Mouse (Mus musculus) forebrain, embryonic 12.5 days (tissue): ENCODE measurements at regions not wholly inside any gene's neighbourhood (a gene's known extent, or its start where the extent isn't known, plus 50 kb on each side); places are given as distances from the start of the nearest gene placed in this dataset.

Source experiments
- ATAC-seq: fragments of 200-750 bp; cut with Nextera tagmentation; 2 replicates; pipeline ENCODE4 v1.8.0; 2017; ENCODE audit warnings: moderate TSS enrichment; ENCODE audit not compliant: low FRiP score
- H3K27ac ChIP-seq: fragments of 300-500 bp; sonication (generic); 2 replicates; pipeline ENCODE4 v1.5.1; 2016; ENCODE audit warnings: mild to moderate bottlenecking
- H3K27me3 ChIP-seq: fragments of 300-500 bp; sonication (generic); 2 replicates; pipeline ENCODE4 v1.6.1; 2016; ENCODE audit warnings: mild to moderate bottlenecking
- H3K36me3 ChIP-seq: fragments of 300-500 bp; sonication (generic); replicated peaks from 2 replicates; pipeline ENCODE4 v1.6.1; 2016; ENCODE audit warnings: mild to moderate bottlenecking
- H3K4me1 ChIP-seq: fragments of 300-500 bp; sonication (generic); 2 replicates; pipeline ENCODE4 v1.6.1; 2016
- H3K4me2 ChIP-seq: fragments of 300-500 bp; sonication (generic); 2 replicates; pipeline ENCODE4 v1.6.1; 2016; ENCODE audit warnings: mild to moderate bottlenecking, moderate library complexity
- H3K4me3 ChIP-seq: fragments of 300-500 bp; sonication (generic); replicated peaks from 2 replicates; pipeline ENCODE4 v1.5.1; 2016; ENCODE audit warnings: mild to moderate bottlenecking
- H3K9ac ChIP-seq: fragments of 300-500 bp; sonication (generic); 2 replicates; pipeline ENCODE4 v1.6.1; 2016; ENCODE audit warnings: mild to moderate bottlenecking
- H3K9me3 ChIP-seq: fragments of 300-500 bp; sonication (generic); 2 replicates; pipeline ENCODE4 v1.6.1; 2016
- WGBS: fragments of 180-500 bp; shearing (Covaris S2); methylation state at CpG from one replicate; pipeline ENCODE4 v1.1.7; 2016; 5-methylcytosine and 5-hydroxymethylcytosine counted together

DNA sequence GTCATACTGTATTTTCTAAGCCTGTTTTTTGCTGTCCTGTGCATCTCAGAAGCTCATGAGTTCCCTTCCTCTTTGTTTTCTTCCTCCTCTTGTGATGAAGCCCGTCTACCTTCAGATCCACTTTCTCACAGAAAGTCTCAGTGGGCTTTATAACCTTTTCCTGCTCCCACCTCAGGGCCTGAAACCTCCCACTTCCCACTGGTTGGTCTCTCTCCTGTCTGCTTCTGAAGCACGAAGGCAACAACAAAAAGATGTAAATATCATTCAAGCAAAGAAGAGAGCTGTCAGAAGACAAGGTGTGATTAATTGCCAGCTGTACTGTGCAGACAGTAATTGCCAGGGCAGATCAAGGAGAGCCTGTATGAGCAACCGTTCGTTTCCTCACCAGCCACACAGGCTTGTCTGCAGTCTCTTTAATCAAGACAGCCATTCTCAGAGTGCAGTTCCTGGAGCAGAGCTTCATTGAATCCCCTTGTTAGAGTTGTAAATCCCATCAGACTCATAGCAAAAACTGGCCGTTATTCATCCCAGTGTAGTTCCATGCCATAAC, 80.0 kb upstream of the Mark1 start:
- Histone ChIP-seq H3K27ac (peak overlapping the region; percentile 59), H3K4me1 (peaks cover 19% of the 10 kb centered on the region), H3K27me3 (no peaks in the 10 kb centered on the region), H3K4me2 (no peak overlapping the region), H3K4me3 (no peak overlapping the region), H3K36me3 (no peaks in the 10 kb centered on the region), H3K9ac (no peak overlapping the region), H3K9me3 (no peaks in the 10 kb centered on the region)
- ATAC-seq = no peak
- 25% methylated on average over 5 of the region's 5 CpGs for WGBS

- ATAC-seq = no peak
- Histone ChIP-seq H3K4me2 (no peak overlapping the region), H3K36me3 (no peaks in the 10 kb centered on the region), H3K9me3 (no peaks in the 10 kb centered on the region), H3K27ac (no peak overlapping the region), H3K9ac (no peak overlapping the region), H3K4me3 (no peak overlapping the region), H3K4me1 (peaks cover under 1% of the 10 kb centered on the region; the same call in 1 of the 2 replicates), H3K27me3 (no peaks in the 10 kb centered on the region)
- WGBS = 91% methylated on average over 5 of the region's 5 CpGs
Observed at GRCm38 (mm10) chr1:185074001-185074400, 74.6 kb upstream of the Mark1 start.

- WGBS = 82% methylated on average over 6 of the region's 6 CpGs
- no peaks in the 10 kb centered on the region for H3K4me1 ChIP-seq
- H3K27me3 ChIP-seq = no peaks in the 10 kb centered on the region
- ATAC-seq = no peak
- H3K9me3 ChIP-seq = no peaks in the 10 kb centered on the region
- no peak overlapping the region for H3K4me2 ChIP-seq
- H3K36me3 ChIP-seq = no peaks in the 10 kb centered on the region
- H3K27ac ChIP-seq = no peak overlapping the region
- H3K4me3 ChIP-seq = no peak overlapping the region
- no peak overlapping the region for H3K9ac ChIP-seq
Observed at GRCm38 (mm10) chr1:185072766-185073165, 73.4 kb upstream of the Mark1 start.

DNA sequence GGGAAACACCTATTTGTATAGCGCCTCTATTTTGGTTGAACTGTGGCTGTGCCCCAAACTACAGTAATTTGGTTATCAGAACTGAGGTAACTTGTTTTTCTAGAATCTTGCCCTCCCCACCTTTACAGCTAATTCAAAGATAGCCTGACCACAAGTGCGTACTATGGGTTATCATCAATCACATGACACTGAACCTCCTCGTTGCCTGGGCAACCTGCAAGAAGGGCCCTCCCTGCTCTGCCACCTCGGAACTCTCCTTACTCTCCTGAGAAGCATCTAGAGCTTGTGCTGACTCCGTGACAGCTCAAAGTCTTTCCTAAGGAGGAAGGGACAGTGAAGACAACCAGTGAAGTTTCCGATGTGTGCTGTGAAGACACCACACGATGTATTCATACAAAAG, 72.2 kb upstream of the Mark1 start:
- Histone ChIP-seq H3K27me3 (no peaks in the 10 kb centered on the region), H3K36me3 (no peaks in the 10 kb centered on the region), H3K4me2 (no peak overlapping the region), H3K4me1 (no peaks in the 10 kb centered on the region), H3K4me3 (no peak overlapping the region), H3K9ac (no peak overlapping the region), H3K9me3 (no peaks in the 10 kb centered on the region), H3K27ac (no peak overlapping the region)
- 84% methylated on average over 7 of the region's 7 CpGs for WGBS
- ATAC-seq = no peak

GRCm38 (mm10) chr1:185070853-185071149, 71.4 kb upstream of the Mark1 start:
- no peak overlapping the region for H3K4me3 ChIP-seq
- H3K9me3 ChIP-seq = no peaks in the 10 kb centered on the region
- H3K4me2 ChIP-seq = no peak overlapping the region
- no peaks in the 10 kb centered on the region for H3K27me3 ChIP-seq
- no peaks in the 10 kb centered on the region for H3K4me1 ChIP-seq
- ATAC-seq = no peak
- no peak overlapping the region for H3K9ac ChIP-seq
- no peaks in the 10 kb centered on the region for H3K36me3 ChIP-seq
- WGBS = 90% methylated on average over 3 of the region's 3 CpGs
- H3K27ac ChIP-seq = no peak overlapping the region

GRCm38 (mm10) chr1:185070062-185070852, 70.9 kb upstream of the Mark1 start:
- H3K27ac ChIP-seq = no peak overlapping the region
- no peaks in the 10 kb centered on the region for H3K27me3 ChIP-seq
- no peak for ATAC-seq
- H3K4me2 ChIP-seq = no peak overlapping the region
- H3K9me3 ChIP-seq = no peaks in the 10 kb centered on the region
- no peak overlapping the region for H3K4me3 ChIP-seq
- no peaks in the 10 kb centered on the region for H3K36me3 ChIP-seq
- H3K4me1 ChIP-seq = no peaks in the 10 kb centered on the region
- H3K9ac ChIP-seq = no peak overlapping the region
- 90% methylated on average over 10 of the region's 10 CpGs for WGBS

DNA sequence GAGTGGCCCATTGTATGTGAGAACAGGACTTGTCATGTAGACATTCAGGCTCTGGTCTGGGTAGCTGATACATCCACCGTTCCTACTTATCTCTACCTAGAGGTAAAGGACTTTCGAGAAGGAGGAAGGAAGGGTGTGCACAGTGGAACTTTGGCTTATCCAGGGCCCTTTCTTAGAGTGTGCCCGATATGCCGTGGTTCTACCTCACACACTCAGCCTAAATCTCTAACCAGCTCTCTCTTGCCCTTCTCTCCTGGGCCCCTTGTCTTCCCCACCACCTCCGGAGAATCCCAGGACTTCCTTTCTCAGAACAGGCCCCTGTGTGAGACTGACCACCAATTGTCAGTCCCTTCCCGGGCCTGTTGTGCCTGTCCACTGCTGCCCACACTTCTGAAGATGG, 68.8 kb upstream of the Mark1 start:
- 86% methylated on average over 6 of the region's 6 CpGs for WGBS
- Histone ChIP-seq H3K4me1 (no peaks in the 10 kb centered on the region), H3K27ac (no peak overlapping the region), H3K36me3 (no peaks in the 10 kb centered on the region), H3K27me3 (no peaks in the 10 kb centered on the region), H3K9me3 (no peaks in the 10 kb centered on the region), H3K9ac (no peak overlapping the region), H3K4me3 (no peak overlapping the region), H3K4me2 (no peak overlapping the region)
- ATAC-seq = no peak

GRCm38 (mm10) chr1:185067661-185068060, 68.3 kb upstream of the Mark1 start:
- Histone ChIP-seq H3K9me3 (no peaks in the 10 kb centered on the region), H3K9ac (no peak overlapping the region), H3K27me3 (no peaks in the 10 kb centered on the region), H3K4me2 (no peak overlapping the region), H3K36me3 (no peaks in the 10 kb centered on the region), H3K4me3 (no peak overlapping the region), H3K27ac (no peak overlapping the region), H3K4me1 (no peaks in the 10 kb centered on the region)
- WGBS = 84% methylated on average over 5 of the region's 5 CpGs
- ATAC-seq = no peak

GRCm38 (mm10) chr1:185065056-185065455, 65.7 kb upstream of the Mark1 start:
- Histone ChIP-seq H3K9ac (no peak overlapping the region), H3K4me2 (no peak overlapping the region), H3K36me3 (no peaks in the 10 kb centered on the region), H3K4me1 (no peaks in the 10 kb centered on the region), H3K4me3 (no peak overlapping the region), H3K27me3 (no peaks in the 10 kb centered on the region), H3K9me3 (no peaks in the 10 kb centered on the region), H3K27ac (no peak overlapping the region)
- 68% methylated on average over 3 of the region's 3 CpGs for WGBS
- ATAC-seq = no peak

DNA sequence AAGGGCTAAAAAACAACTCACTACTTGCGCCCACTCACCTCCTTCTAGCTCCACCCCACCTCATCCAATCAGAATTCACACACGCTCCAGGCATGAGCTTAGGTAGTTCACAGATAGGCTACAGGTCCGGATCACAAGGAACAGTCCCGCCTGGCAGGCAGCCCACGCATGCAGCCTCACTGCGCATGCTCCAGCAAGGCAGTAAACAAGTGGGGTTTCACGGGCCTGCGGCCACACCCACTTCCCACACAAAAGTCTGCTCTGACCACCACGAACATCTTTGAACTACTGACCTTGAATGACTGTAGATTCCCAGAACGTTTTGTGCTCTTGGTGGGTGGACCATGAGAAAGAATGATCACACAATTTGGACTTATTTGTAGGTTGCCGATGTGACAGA, 62.7 kb upstream of the Mark1 start:
- Histone ChIP-seq H3K9me3 (no peaks in the 10 kb centered on the region), H3K4me2 (no peak overlapping the region), H3K4me1 (no peaks in the 10 kb centered on the region), H3K9ac (no peak overlapping the region), H3K27ac (no peak overlapping the region), H3K4me3 (no peak overlapping the region), H3K36me3 (no peaks in the 10 kb centered on the region), H3K27me3 (no peaks in the 10 kb centered on the region)
- ATAC-seq = no peak
- 83% methylated on average over 11 of the region's 11 CpGs for WGBS

- Histone ChIP-seq H3K27me3 (no peaks in the 10 kb centered on the region), H3K9ac (no peak overlapping the region), H3K9me3 (no peaks in the 10 kb centered on the region), H3K4me3 (no peak overlapping the region), H3K36me3 (no peaks in the 10 kb centered on the region), H3K4me2 (no peak overlapping the region), H3K4me1 (no peaks in the 10 kb centered on the region), H3K27ac (no peak overlapping the region)
- WGBS = 91% methylated on average over 15 of the region's 15 CpGs
- ATAC-seq = no peak
Observed at GRCm38 (mm10) chr1:185057443-185057842, 58.1 kb upstream of the Mark1 start.

- WGBS = 81% methylated on average over 6 of the region's 6 CpGs
Observed at GRCm38 (mm10) chr1:185052700-185053099, 53.3 kb upstream of the Mark1 start.

DNA sequence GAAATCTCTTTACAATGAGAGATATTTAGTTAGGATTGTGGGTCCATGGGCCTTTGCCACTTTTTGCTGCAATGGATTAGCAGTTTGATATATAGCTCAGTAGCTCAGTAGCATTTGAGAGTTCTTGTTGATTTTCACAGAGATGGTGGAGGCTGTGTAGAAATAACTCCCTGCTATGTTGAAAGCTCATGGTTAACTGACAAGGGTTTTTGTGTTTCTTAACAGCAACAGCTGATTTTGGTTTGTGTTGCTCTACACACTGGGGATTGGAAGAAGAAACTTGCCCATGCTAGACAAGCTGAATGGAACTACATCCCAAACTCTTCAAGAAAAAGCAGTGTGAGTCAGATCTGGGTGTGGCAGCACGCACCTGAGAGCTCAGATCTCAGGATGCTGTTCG, 50.6 kb upstream of the Mark1 start:
- Histone ChIP-seq H3K9me3 (no peaks in the 10 kb centered on the region), H3K27ac (no peak overlapping the region), H3K27me3 (no peaks in the 10 kb centered on the region), H3K4me2 (no peak overlapping the region), H3K4me1 (no peaks in the 10 kb centered on the region), H3K36me3 (no peaks in the 10 kb centered on the region), H3K9ac (no peak overlapping the region), H3K4me3 (no peak overlapping the region)
- no peak for ATAC-seq
- WGBS = 86% methylated on average over 2 of the region's 2 CpGs

More at GRCm38 (mm10) chr1:185052700-185053099, 53.3 kb upstream of the Mark1 start:
- no peaks in the 10 kb centered on the region for H3K36me3 ChIP-seq
- no peaks in the 10 kb centered on the region for H3K27me3 ChIP-seq
- no peaks in the 10 kb centered on the region for H3K9me3 ChIP-seq
- H3K4me1 ChIP-seq = no peaks in the 10 kb centered on the region
- no peak overlapping the region for H3K9ac ChIP-seq
- no peak overlapping the region for H3K27ac ChIP-seq
- H3K4me2 ChIP-seq = no peak overlapping the region
- no peak overlapping the region for H3K4me3 ChIP-seq
- no peak for ATAC-seq
